Mouse (Mus musculus): ENCODE data around the gene Rps6ka1. TPM values are rescaled to one million over a fixed set of nuclear protein-coding genes. Genes with fewer than 3 reads are reported as not detected.
A peak's percentile ranks its signal among the peaks of the same experiment; 100 is the strongest.

Rps6ka1 gene
- total and polyA plus RNA-seq, 2 experiments from 2014 or later, result 5.9 to 8.0 TPM

GRCm38 (mm10) chr4:133815635-133816503 is 71.7 kb downstream of the Rps6ka1 start:
- peaks cover 15% of the 10 kb centered on the region for H3K4me1 ChIP-seq (ENCODE audit: control insufficient read depth, insufficient read depth)
- peak overlapping the region; percentile 12 for H3K4me3 ChIP-seq (ENCODE audit: low read depth, low read length)
- no peaks in the 10 kb centered on the region for H3K9me3 ChIP-seq (replicated peaks; ENCODE audit: control insufficient read depth, low read length)
- ATAC-seq (ENCODE audit: insufficient read depth, low read depth) (no peak), DNase-seq (ENCODE audit: low spot score) (peak; percentile 39)
- H3K27me3 ChIP-seq (ENCODE audit: control insufficient read depth, insufficient read depth, low read length), result no peaks in the 10 kb centered on the region
- peak overlapping the region; percentile 22; the same call in 1 of the 2 replicates for H3K9ac ChIP-seq (replicated peaks; ENCODE audit: low read depth, low read length)
- 20% methylated on average over 16 of the region's 16 CpGs for WGBS
- no peaks in the 10 kb centered on the region for H3K36me3 ChIP-seq (replicated peaks; ENCODE audit: control insufficient read depth, insufficient read depth, low read length)
- TF ChIP-seq CTCF (IDR thresholded peaks at IDR 0.05; ENCODE audit: low read depth) (no peak), EP300 (IDR thresholded peaks at IDR 0.05; ENCODE audit: low read depth) (no peak)
- H3K4me2 ChIP-seq (ENCODE audit: low read depth, low read length), result peak overlapping the region; percentile 51
- peak overlapping the region; percentile 99 for H3K27ac ChIP-seq (ENCODE audit: low read depth)

GRCm38 (mm10) chr4:133814804-133815515 is 72.6 kb downstream of the Rps6ka1 start:
- H3K27ac ChIP-seq (ENCODE audit: low read depth), result peak overlapping the region; percentile 99
- H3K36me3 ChIP-seq (replicated peaks; ENCODE audit: control insufficient read depth, insufficient read depth, low read length), result no peaks in the 10 kb centered on the region
- DNase-seq (ENCODE audit: low spot score), result peak; percentile 14
- H3K4me2 ChIP-seq (ENCODE audit: low read depth, low read length), result peak overlapping the region; percentile 68
- peaks cover 15% of the 10 kb centered on the region for H3K4me1 ChIP-seq (ENCODE audit: control insufficient read depth, insufficient read depth)
- peak overlapping the region; percentile 62 for H3K4me3 ChIP-seq (ENCODE audit: low read depth, low read length)
- no peaks in the 10 kb centered on the region for H3K27me3 ChIP-seq (ENCODE audit: control insufficient read depth, insufficient read depth, low read length)
- no peaks in the 10 kb centered on the region for H3K9me3 ChIP-seq (replicated peaks; ENCODE audit: control insufficient read depth, low read length)
- peak overlapping the region; percentile 85 for H3K9ac ChIP-seq (replicated peaks; ENCODE audit: low read depth, low read length)
- no peak for ATAC-seq (ENCODE audit: insufficient read depth, low read depth)
- 27% methylated on average over 25 of the region's 25 CpGs for WGBS
- no peak for TF ChIP-seq CTCF (IDR thresholded peaks at IDR 0.05; ENCODE audit: low read depth)
- no peak for TF ChIP-seq EP300 (IDR thresholded peaks at IDR 0.05; ENCODE audit: low read depth)

DNA sequence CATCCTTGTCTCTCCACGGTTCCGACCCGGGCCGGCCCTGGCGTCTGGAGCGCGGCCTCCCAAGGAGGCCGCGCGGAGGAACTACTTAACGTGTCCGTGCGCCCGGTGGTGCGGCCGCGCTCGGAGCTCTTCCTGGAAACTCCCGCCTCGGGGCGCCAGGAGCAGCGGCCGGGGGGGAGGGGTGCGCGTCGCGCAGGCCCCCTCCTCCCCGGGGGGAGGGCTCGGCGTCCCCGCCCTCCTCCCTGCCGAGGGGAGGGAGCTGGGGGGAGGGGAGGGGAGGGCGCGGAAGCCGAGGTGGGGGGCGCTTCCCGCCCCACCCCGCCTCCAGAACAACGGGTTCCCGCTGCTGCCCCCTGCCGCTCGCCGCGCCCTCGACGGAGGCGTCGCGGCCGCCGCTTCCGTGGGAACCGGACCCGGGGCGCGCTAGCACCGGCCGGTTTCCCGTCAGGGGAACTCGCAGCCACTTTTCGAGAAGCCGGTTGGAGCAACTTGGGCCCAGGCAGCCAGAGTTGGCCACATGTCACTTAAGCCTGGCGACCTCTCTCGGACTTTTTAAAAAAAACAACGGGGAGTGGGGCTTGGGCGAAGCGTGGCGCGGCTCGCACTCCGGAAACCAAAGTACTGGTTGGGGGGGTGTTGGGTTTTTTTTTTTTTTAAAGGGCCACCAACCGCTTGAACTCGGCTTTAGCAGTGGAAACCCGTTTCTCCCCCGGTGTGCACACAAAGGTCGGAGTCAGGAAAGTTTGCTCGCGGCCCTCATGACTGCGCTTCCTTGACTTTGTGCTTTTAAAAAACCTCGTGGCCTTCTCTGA is 73.4 kb downstream of the Rps6ka1 start:
- Histone ChIP-seq H3K4me3 (ENCODE audit: low read depth, low read length) (peak overlapping the region; percentile 62), H3K9me3 (replicated peaks; ENCODE audit: control insufficient read depth, low read length) (no peaks in the 10 kb centered on the region), H3K36me3 (replicated peaks; ENCODE audit: control insufficient read depth, insufficient read depth, low read length) (no peaks in the 10 kb centered on the region), H3K27ac (ENCODE audit: low read depth) (peak overlapping the region; percentile 99), H3K4me2 (ENCODE audit: low read depth, low read length) (peak overlapping the region; percentile 68), H3K9ac (replicated peaks; ENCODE audit: low read depth, low read length) (peak overlapping the region; percentile 85), H3K27me3 (ENCODE audit: control insufficient read depth, insufficient read depth, low read length) (no peaks in the 10 kb centered on the region), H3K4me1 (ENCODE audit: control insufficient read depth, insufficient read depth) (peaks cover 15% of the 10 kb centered on the region)
- peak; percentile 79 for ATAC-seq (ENCODE audit: insufficient read depth, low read depth)
- under 1% methylated on average over 50 of the region's 80 CpGs for WGBS
- peak; percentile 46 for TF ChIP-seq CTCF (IDR thresholded peaks at IDR 0.05; ENCODE audit: low read depth)
- peak; percentile 89 for TF ChIP-seq EP300 (IDR thresholded peaks at IDR 0.05; ENCODE audit: low read depth)
- DNase-seq (ENCODE audit: low spot score), result peak; percentile 93

- H3K9me3 ChIP-seq (replicated peaks; ENCODE audit: control insufficient read depth, low read length), result no peaks in the 10 kb centered on the region
- peak overlapping the region; percentile 85 for H3K9ac ChIP-seq (replicated peaks; ENCODE audit: low read depth, low read length)
- WGBS, result 1% methylated on average over 57 of the region's 101 CpGs
- TF ChIP-seq CTCF (IDR thresholded peaks at IDR 0.05; ENCODE audit: low read depth) (no peak), EP300 (IDR thresholded peaks at IDR 0.05; ENCODE audit: low read depth) (no peak; the same call in 1 of the 2 replicates)
- H3K4me3 ChIP-seq (ENCODE audit: low read depth, low read length), result peak overlapping the region; percentile 62
- peak overlapping the region; percentile 68 for H3K4me2 ChIP-seq (ENCODE audit: low read depth, low read length)
- H3K27ac ChIP-seq (ENCODE audit: low read depth), result peak overlapping the region; percentile 99
- no peaks in the 10 kb centered on the region for H3K36me3 ChIP-seq (replicated peaks; ENCODE audit: control insufficient read depth, insufficient read depth, low read length)
- H3K27me3 ChIP-seq (ENCODE audit: control insufficient read depth, insufficient read depth, low read length), result no peaks in the 10 kb centered on the region
- DNase-seq (ENCODE audit: low spot score) (peak; percentile 95), ATAC-seq (ENCODE audit: insufficient read depth, low read depth) (peak; percentile 84)
- peaks cover 15% of the 10 kb centered on the region for H3K4me1 ChIP-seq (ENCODE audit: control insufficient read depth, insufficient read depth)
These were observed 74.2 kb downstream of the Rps6ka1 start for GRCm38 (mm10) chr4:133813174-133813991.

Measured in heart, postnatal 0 days (tissue).